Mouse (Mus musculus): ENCODE data around the gene Cds2. TPM values are rescaled to one million over a fixed set of nuclear protein-coding genes. Genes with fewer than 3 reads are reported as not detected.
"Not testable (repeated sequence)": the region's sequence is repeated elsewhere in the genome, so short reads cannot be mapped to it uniquely, and the experiment has no call there.

The Cds2 gene
- polyA plus RNA-seq, 1 experiment from 2014 or later = 19.7 TPM

DNA sequence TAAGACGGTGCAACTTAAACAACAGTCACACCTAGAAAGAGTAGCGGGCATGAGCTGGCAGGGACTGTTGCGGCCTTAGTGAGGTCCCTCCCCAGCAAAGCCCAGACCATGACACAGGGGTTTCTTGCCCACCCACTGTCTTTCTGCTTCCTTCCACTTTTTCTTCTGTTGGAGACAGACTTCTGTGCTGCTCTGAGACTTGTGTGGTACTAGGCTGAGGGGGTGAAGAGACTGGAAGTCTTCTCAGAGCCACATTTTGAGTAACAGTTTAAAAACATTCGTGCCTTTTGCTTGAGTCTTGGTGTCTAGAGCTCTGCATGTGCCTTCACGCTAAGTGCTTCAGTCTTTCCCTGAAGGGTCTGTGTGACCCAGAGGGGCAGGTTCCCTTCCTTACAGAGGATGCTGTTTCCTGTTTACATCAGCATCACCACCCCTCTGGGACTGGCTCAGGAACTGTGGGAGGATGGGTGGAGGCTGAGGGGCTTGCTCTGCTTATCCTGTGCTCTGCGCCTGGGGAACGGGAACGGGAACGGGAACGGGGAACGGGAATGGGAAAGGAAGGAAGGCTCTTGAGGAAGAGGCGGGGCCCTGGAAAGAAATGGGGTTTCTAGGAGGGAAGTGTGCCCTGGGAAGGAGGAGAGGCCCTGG, 21.7 kb downstream of the Cds2 start:
- H3K4me1 ChIP-seq (ENCODE audit: control insufficient read depth, insufficient read depth, low read length) = peaks cover 38% of the 10 kb centered on the region
- peak; percentile 77; the same call in 1 of the 2 replicates for ATAC-seq (ENCODE audit: insufficient read depth, low FRiP score)
- no peaks in the 10 kb centered on the region for H3K9me3 ChIP-seq (replicated peaks; ENCODE audit: control insufficient read depth, low read length)
- no peaks in the 10 kb centered on the region for H3K27me3 ChIP-seq (ENCODE audit: control insufficient read depth, insufficient read depth, low read length)
- 0 out of 2 replicates have a peak overlapping the region, but pooled peaks have one; percentile 19 for H3K9ac ChIP-seq (ENCODE audit: low read length)
- WGBS = 52% methylated on average over 12 of the region's 12 CpGs
- no peak overlapping the region for H3K4me2 ChIP-seq (ENCODE audit: low read depth, low read length)
- H3K4me3 ChIP-seq (replicated peaks; ENCODE audit: low read length) = no peak overlapping the region
- peak overlapping the region; percentile 89 for H3K27ac ChIP-seq (ENCODE audit: low read length)
- no peaks in the 10 kb centered on the region for H3K36me3 ChIP-seq (ENCODE audit: control insufficient read depth, insufficient read depth, low read length)

DNA sequence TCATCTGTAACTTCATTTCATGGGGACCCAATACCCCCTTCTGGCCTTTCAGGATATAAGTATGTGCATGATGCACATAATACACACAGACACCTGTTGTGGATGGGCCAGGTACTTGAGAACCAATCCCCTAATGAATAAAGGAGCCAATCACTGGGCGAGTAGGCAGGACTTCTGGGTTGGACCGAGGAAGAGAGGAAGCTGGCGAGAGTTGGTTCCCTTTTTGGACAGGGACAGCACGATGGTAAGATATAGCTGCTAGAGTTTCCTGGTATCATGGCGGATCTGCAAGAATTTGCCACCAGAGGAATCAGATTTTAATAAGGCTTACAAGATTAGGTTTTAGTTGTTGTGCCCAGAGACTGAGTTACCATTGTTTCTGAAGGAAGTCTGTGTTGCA, 22.8 kb downstream of the Cds2 start:
- Histone ChIP-seq H3K4me1 (ENCODE audit: control insufficient read depth, insufficient read depth, low read length) (peaks cover 36% of the 10 kb centered on the region), H3K27ac (ENCODE audit: low read length) (0 out of 2 replicates have a peak overlapping the region, but pooled peaks have one; percentile 58)
- H3K4me2 ChIP-seq (ENCODE audit: low read depth, low read length); H3K9me3 ChIP-seq (replicated peaks; ENCODE audit: control insufficient read depth, low read length); ATAC-seq (ENCODE audit: insufficient read depth, low FRiP score); H3K4me3 ChIP-seq (replicated peaks; ENCODE audit: low read length); H3K9ac ChIP-seq (ENCODE audit: low read length); H3K27me3 ChIP-seq (ENCODE audit: control insufficient read depth, insufficient read depth, low read length); H3K36me3 ChIP-seq (ENCODE audit: control insufficient read depth, insufficient read depth, low read length): not testable (repeated sequence)
- 89% methylated on average over 5 of the region's 5 CpGs for WGBS

GRCm38 (mm10) chr2:132286376-132287076, 23.6 kb downstream of the Cds2 start:
- H3K27me3 ChIP-seq (ENCODE audit: control insufficient read depth, insufficient read depth, low read length) = no peaks in the 10 kb centered on the region
- no peak overlapping the region for H3K27ac ChIP-seq (ENCODE audit: low read length)
- peaks cover 35% of the 10 kb centered on the region for H3K4me1 ChIP-seq (ENCODE audit: control insufficient read depth, insufficient read depth, low read length)
- H3K4me2 ChIP-seq (ENCODE audit: low read depth, low read length) = no peak overlapping the region
- no peaks in the 10 kb centered on the region for H3K36me3 ChIP-seq (ENCODE audit: control insufficient read depth, insufficient read depth, low read length)
- no peak for ATAC-seq (ENCODE audit: insufficient read depth, low FRiP score)
- no peak overlapping the region for H3K4me3 ChIP-seq (replicated peaks; ENCODE audit: low read length)
- H3K9me3 ChIP-seq (replicated peaks; ENCODE audit: control insufficient read depth, low read length) = no peaks in the 10 kb centered on the region
- 80% methylated on average over 9 of the region's 9 CpGs for WGBS
- H3K9ac ChIP-seq (ENCODE audit: low read length) = no peak overlapping the region

DNA sequence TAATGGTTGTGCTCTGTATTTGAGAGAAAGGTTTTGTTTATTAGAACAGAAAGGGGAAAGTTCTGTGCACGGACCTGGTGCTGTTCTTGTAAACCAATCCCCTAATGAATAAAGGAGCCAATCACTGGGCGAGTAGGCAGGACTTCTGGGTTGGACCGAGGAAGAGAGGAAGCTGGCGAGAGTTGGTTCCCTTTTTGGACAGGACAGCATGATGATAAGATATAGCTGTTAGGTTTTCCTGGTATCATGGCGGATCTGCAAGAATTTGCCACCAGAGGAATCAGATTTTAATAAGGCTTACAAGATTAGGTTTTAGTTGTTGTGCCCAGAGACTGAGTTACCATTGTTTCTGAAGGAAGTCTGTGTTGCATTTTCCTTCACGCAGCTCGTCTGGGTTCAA, 26.3 kb downstream of the Cds2 start:
- 61% methylated on average over 5 of the region's 7 CpGs for WGBS
- not testable (repeated sequence) for H3K36me3 ChIP-seq (ENCODE audit: control insufficient read depth, insufficient read depth, low read length); H3K4me2 ChIP-seq (ENCODE audit: low read depth, low read length); H3K27ac ChIP-seq (ENCODE audit: low read length); H3K4me3 ChIP-seq (replicated peaks; ENCODE audit: low read length); ATAC-seq (ENCODE audit: insufficient read depth, low FRiP score); H3K27me3 ChIP-seq (ENCODE audit: control insufficient read depth, insufficient read depth, low read length); H3K9me3 ChIP-seq (replicated peaks; ENCODE audit: control insufficient read depth, low read length); H3K9ac ChIP-seq (ENCODE audit: low read length)
- peaks cover 19% of the 10 kb centered on the region for H3K4me1 ChIP-seq (ENCODE audit: control insufficient read depth, insufficient read depth, low read length)

- ATAC-seq (ENCODE audit: insufficient read depth, low FRiP score) = no peak
These were observed 27.9 kb downstream of the Cds2 start for GRCm38 (mm10) chr2:132290808-132291207.

GRCm38 (mm10) chr2:132291265-132291664, 28.3 kb downstream of the Cds2 start:
- no peak overlapping the region for H3K4me2 ChIP-seq (ENCODE audit: low read depth, low read length)
- 75% methylated on average over 3 of the region's 3 CpGs for WGBS
- no peaks in the 10 kb centered on the region for H3K27me3 ChIP-seq (ENCODE audit: control insufficient read depth, insufficient read depth, low read length)
- H3K4me3 ChIP-seq (replicated peaks; ENCODE audit: low read length) = no peak overlapping the region
- H3K4me1 ChIP-seq (ENCODE audit: control insufficient read depth, insufficient read depth, low read length) = peaks cover 10% of the 10 kb centered on the region; the same call in 1 of the 2 replicates
- no peak overlapping the region for H3K9ac ChIP-seq (ENCODE audit: low read length)
- ATAC-seq (ENCODE audit: insufficient read depth, low FRiP score) = no peak
- 0 out of 2 replicates have a peak, but pooled peaks cover 8% of the 10 kb centered on the region for H3K36me3 ChIP-seq (ENCODE audit: control insufficient read depth, insufficient read depth, low read length)
- no peaks in the 10 kb centered on the region for H3K9me3 ChIP-seq (replicated peaks; ENCODE audit: control insufficient read depth, low read length)
- H3K27ac ChIP-seq (ENCODE audit: low read length) = no peak overlapping the region; the same call in 1 of the 2 replicates

More at GRCm38 (mm10) chr2:132290808-132291207, 27.9 kb downstream of the Cds2 start:
- no peaks in the 10 kb centered on the region for H3K9me3 ChIP-seq (replicated peaks; ENCODE audit: control insufficient read depth, low read length)
- H3K9ac ChIP-seq (ENCODE audit: low read length) = no peak overlapping the region
- no peak overlapping the region for H3K4me2 ChIP-seq (ENCODE audit: low read depth, low read length)
- peaks cover 10% of the 10 kb centered on the region; the same call in 1 of the 2 replicates for H3K4me1 ChIP-seq (ENCODE audit: control insufficient read depth, insufficient read depth, low read length)
- 74% methylated on average over 6 of the region's 6 CpGs for WGBS
- H3K27me3 ChIP-seq (ENCODE audit: control insufficient read depth, insufficient read depth, low read length) = no peaks in the 10 kb centered on the region
- H3K27ac ChIP-seq (ENCODE audit: low read length) = no peak overlapping the region; the same call in 1 of the 2 replicates
- 0 out of 2 replicates have a peak, but pooled peaks cover 8% of the 10 kb centered on the region for H3K36me3 ChIP-seq (ENCODE audit: control insufficient read depth, insufficient read depth, low read length)
- H3K4me3 ChIP-seq (replicated peaks; ENCODE audit: low read length) = no peak overlapping the region

GRCm38 (mm10) chr2:132292083-132292482, 29.1 kb downstream of the Cds2 start:
- H3K4me2 ChIP-seq (ENCODE audit: low read depth, low read length) = no peak overlapping the region
- 40% methylated on average over 4 of the region's 4 CpGs for WGBS
- H3K4me3 ChIP-seq (replicated peaks; ENCODE audit: low read length) = no peak overlapping the region
- H3K36me3 ChIP-seq (ENCODE audit: control insufficient read depth, insufficient read depth, low read length) = 0 out of 2 replicates have a peak, but pooled peaks cover 8% of the 10 kb centered on the region
- peaks cover 10% of the 10 kb centered on the region; the same call in 1 of the 2 replicates for H3K4me1 ChIP-seq (ENCODE audit: control insufficient read depth, insufficient read depth, low read length)
- H3K9me3 ChIP-seq (replicated peaks; ENCODE audit: control insufficient read depth, low read length) = no peaks in the 10 kb centered on the region
- H3K27ac ChIP-seq (ENCODE audit: low read length) = no peak overlapping the region
- no peak for ATAC-seq (ENCODE audit: insufficient read depth, low FRiP score)
- no peak overlapping the region for H3K9ac ChIP-seq (ENCODE audit: low read length)
- no peaks in the 10 kb centered on the region for H3K27me3 ChIP-seq (ENCODE audit: control insufficient read depth, insufficient read depth, low read length)

GRCm38 (mm10) chr2:132293694-132294450, 30.9 kb downstream of the Cds2 start:
- 85% methylated on average over 10 of the region's 10 CpGs for WGBS
- Histone ChIP-seq H3K36me3 (ENCODE audit: control insufficient read depth, insufficient read depth, low read length) (0 out of 2 replicates have a peak, but pooled peaks cover 13% of the 10 kb centered on the region), H3K4me1 (ENCODE audit: control insufficient read depth, insufficient read depth, low read length) (peaks cover 10% of the 10 kb centered on the region; the same call in 1 of the 2 replicates), H3K4me2 (ENCODE audit: low read depth, low read length) (no peak overlapping the region), H3K9ac (ENCODE audit: low read length) (no peak overlapping the region), H3K9me3 (replicated peaks; ENCODE audit: control insufficient read depth, low read length) (no peaks in the 10 kb centered on the region), H3K27me3 (ENCODE audit: control insufficient read depth, insufficient read depth, low read length) (no peaks in the 10 kb centered on the region), H3K27ac (ENCODE audit: low read length) (no peak overlapping the region), H3K4me3 (replicated peaks; ENCODE audit: low read length) (no peak overlapping the region)
- no peak for ATAC-seq (ENCODE audit: insufficient read depth, low FRiP score)

Data from stomach, embryonic 16.5 days (tissue).